Mouse (Mus musculus) adrenal gland, postnatal 25 days (tissue): ENCODE data around the gene Mfap3. TPM values are rescaled to one million over a fixed set of nuclear protein-coding genes. Genes with fewer than 3 reads are reported as not detected.
A peak's percentile ranks its signal among the peaks of the same experiment; 100 is the strongest.

ENCODE experiments used
- DNase-seq: peaks from one replicate; pipeline ENCODE4 v3.0.0; 2021; ENCODE audit warnings: mixed read lengths
- long read RNA-seq: library from polyadenylated mRNA; stranded (forward); transcript quantifications from one replicate; pipeline ENCODE4 v2.0.0, GENCODE M21; 2021
- total RNA-seq: library from RNA; stranded (reverse); gene quantifications from 2 replicates; pipeline ENCODE4 v1.2.3, GENCODE M21; 2021

Gene Mfap3
- total RNA-seq, result 27.9 and 32.2 TPM in 2 replicates
- long read RNA-seq, full-length matches to known transcripts, result 16 of 25 reads
- long read RNA-seq, partial matches to known transcripts, result 3 of 25 reads
- long read RNA-seq, other reads (novel, unspliced or antisense), result 6 of 25 reads

GRCm38 (mm10) chr11:57518091-57518750 is at the start of gene Mfap3, which contains the start of gene Fam114a2:
TSS of gene Mfap3 (plus strand) at chr11:57518664.
TSS of gene Fam114a2 (minus strand) at chr11:57518617.
- DNase-seq, result peak; percentile 95

GRCm38 (mm10) chr11:57468706-57469105 is 49.8 kb upstream of the Mfap3 start:
- DNase-seq, result no peak

- DNase-seq, result no peak
Observed at GRCm38 (mm10) chr11:57470056-57470455, 48.4 kb upstream of the Mfap3 start.

GRCm38 (mm10) chr11:57470979-57471378 is 47.5 kb upstream of the Mfap3 start:
- no peak for DNase-seq

- DNase-seq, result no peak
Observed at GRCm38 (mm10) chr11:57474296-57474941, 44.0 kb upstream of the Mfap3 start.

GRCm38 (mm10) chr11:57475119-57475518 is 43.3 kb upstream of the Mfap3 start:
- peak; percentile 57 for DNase-seq

GRCm38 (mm10) chr11:57478077-57478476 is 40.4 kb upstream of the Mfap3 start:
- no peak for DNase-seq

- no peak for DNase-seq
Observed at GRCm38 (mm10) chr11:57488436-57488835, 30.0 kb upstream of the Mfap3 start.

- no peak for DNase-seq
Observed at GRCm38 (mm10) chr11:57496462-57497039, 21.9 kb upstream of the Mfap3 start.

- no peak for DNase-seq
Observed at GRCm38 (mm10) chr11:57497701-57498100, 20.8 kb upstream of the Mfap3 start.

- no peak for DNase-seq
Observed at GRCm38 (mm10) chr11:57498215-57498614, 20.2 kb upstream of the Mfap3 start.

GRCm38 (mm10) chr11:57503155-57503554 is 15.3 kb upstream of the Mfap3 start:
- DNase-seq, result no peak

- DNase-seq, result no peak
Observed at GRCm38 (mm10) chr11:57506899-57507298, 11.6 kb upstream of the Mfap3 start.

GRCm38 (mm10) chr11:57515218-57515617 is 3.2 kb upstream of the Mfap3 start:
- DNase-seq, result no peak

GRCm38 (mm10) chr11:57516946-57517441 is 1.5 kb upstream of the Mfap3 start:
- no peak for DNase-seq

GRCm38 (mm10) chr11:57518751-57519148 is 286 bp downstream of the Mfap3 start:
- DNase-seq, result no peak

GRCm38 (mm10) chr11:57519304-57519703 is 840 bp downstream of the Mfap3 start:
- DNase-seq, result no peak

GRCm38 (mm10) chr11:57521206-57521605 is 2.7 kb downstream of the Mfap3 start:
- DNase-seq, result no peak

- no peak for DNase-seq
Observed at GRCm38 (mm10) chr11:57522046-57522445, 3.6 kb downstream of the Mfap3 start.

GRCm38 (mm10) chr11:57523418-57523817 is 5.0 kb downstream of the Mfap3 start:
- DNase-seq, result no peak

GRCm38 (mm10) chr11:57524597-57524996 is 6.1 kb downstream of the Mfap3 start:
- no peak for DNase-seq

- DNase-seq, result no peak
Observed at GRCm38 (mm10) chr11:57525900-57526299, 7.4 kb downstream of the Mfap3 start.

GRCm38 (mm10) chr11:57527506-57527905 is 9.0 kb downstream of the Mfap3 start:
- no peak for DNase-seq
